Mouse (Mus musculus) spleen, postnatal 10 days (tissue): ENCODE measurements at regions not wholly inside any gene's neighbourhood (a gene's known extent, or its start where the extent isn't known, plus 50 kb on each side); places are given as distances from the start of the nearest gene placed in this dataset.

Experiments used
- DNase-seq, 2 experiments: peaks; one replicate each; pipeline ENCODE4 v3.0.0; 2021 to 2022; ENCODE audit warnings: low spot score in 2 of 2

- DNase-seq: no peak
Observed at GRCm38 (mm10) chr17:73048164-73048563, 59.6 kb upstream of the Lclat1 start.

GRCm38 (mm10) chr17:73052956-73053355 is 54.8 kb upstream of the Lclat1 start:
- DNase-seq: no peak

- no peak for DNase-seq
Observed at GRCm38 (mm10) chr17:73053479-73054215, 54.1 kb upstream of the Lclat1 start.

- no peak for DNase-seq
Observed at GRCm38 (mm10) chr17:73054226-73054625, 53.6 kb upstream of the Lclat1 start.

GRCm38 (mm10) chr17:73055197-73055596 is 52.6 kb upstream of the Lclat1 start:
- no peak for DNase-seq

- no peak for DNase-seq
Observed at GRCm38 (mm10) chr17:73055611-73056010, 52.2 kb upstream of the Lclat1 start.

GRCm38 (mm10) chr17:73056616-73057015 is 51.2 kb upstream of the Lclat1 start:
- no peak for DNase-seq
